Mouse (Mus musculus): ENCODE results near the gene Cit.

- TF ChIP-seq POLR2A (IDR thresholded peaks at IDR 0.05; ENCODE audit: borderline replicate concordance, insufficient read depth, low read length) (no peak), CTCF (IDR thresholded peaks at IDR 0.05; ENCODE audit: borderline replicate concordance, insufficient read depth, low read depth, low read length) (no peak)
These were observed 167.4 kb downstream of the Cit start for GRCm38 (mm10) chr5:116012503-116012902.
